Mouse (Mus musculus) left cerebral cortex, postnatal 25 days (tissue): ENCODE data around the gene Actr10. TPM values are rescaled to one million over a fixed set of nuclear protein-coding genes. Genes with fewer than 3 reads are reported as not detected.

ENCODE experiments used
- DNase-seq, 2 experiments: peaks; one replicate each; pipeline ENCODE4 v3.0.0; 2022; ENCODE audit warnings: low spot score in 2 of 2, mixed read lengths in 1 of 2
- intact Hi-C: fragments of 180-260 bp; cut with DNase I; formaldehyde crosslinking; loops from one replicate; pipeline ENCODE4 v1.15.1; 2025
- total RNA-seq, 2 experiments: library from RNA; stranded (reverse); gene quantifications; 2 replicates each; pipeline ENCODE4 v1.2.3; 2021

The Actr10 gene
- total RNA-seq = 100 to 1,000 TPM; 171 to 190 TPM

DNA sequence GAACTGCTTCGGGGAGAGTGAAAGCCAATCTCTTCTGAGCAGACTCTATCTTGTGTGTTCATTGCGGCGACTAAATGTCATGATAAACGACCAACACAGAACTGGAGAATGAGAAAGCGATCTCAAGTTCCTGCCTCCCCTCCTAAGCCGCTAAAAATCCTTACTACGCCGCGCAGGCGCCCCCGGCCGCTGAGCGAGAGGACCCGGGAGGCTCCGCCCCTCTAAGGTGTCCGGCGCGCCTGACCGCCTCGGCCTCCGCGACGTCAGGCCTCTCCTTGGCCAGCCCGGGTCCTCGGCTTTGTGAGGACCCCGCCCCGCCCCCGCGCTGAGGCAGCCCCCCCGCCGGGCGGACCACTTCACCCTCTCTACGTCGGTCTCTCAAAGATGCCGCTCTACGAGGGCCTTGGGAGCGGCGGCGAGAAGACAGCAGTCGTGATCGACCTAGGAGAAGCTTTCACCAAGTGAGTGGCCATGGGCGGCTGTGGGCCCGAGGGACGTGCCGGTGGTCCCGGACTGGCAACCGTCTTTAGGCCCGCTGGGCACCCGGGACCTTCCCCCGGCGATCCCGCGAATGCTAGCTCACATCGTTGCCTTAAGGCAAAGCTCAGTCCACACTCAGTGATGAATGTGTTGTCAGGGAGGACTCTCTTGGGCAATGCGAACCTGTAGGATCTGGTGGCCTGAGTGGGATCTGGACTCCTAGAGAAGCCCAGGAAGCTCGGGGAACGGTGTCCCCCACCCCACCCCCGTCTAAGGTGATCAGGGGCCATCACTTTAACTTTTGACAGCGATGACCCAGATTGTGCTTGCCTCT is at the start of gene Actr10:
TSS of gene Actr10 (plus strand) at position 287 of the 814 bp plus-strand sequence.
- peak; percentile 93 to 94 for DNase-seq
- intact Hi-C loops = no loop called here

DNA sequence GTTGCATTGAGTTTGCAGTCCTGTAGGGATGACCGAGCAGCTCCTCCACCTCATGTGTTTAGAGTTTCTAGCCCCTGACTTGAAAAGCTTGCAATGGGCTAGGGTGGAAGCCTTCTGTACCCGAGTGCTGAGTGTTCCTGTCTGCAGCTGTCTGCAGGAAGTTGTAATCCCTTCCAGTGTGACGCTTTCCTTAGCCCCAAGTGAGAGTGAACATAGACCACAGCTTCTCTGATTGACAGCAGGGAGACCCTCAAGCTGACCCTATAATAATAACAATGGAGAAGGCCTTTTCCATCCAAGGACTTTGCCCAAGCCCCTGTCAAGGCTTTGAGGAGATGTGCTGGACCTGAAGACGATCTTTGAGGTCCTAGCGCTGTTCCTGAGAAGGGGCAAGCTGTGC is 47.3 kb upstream of the Actr10 start:
- DNase-seq = no peak
- intact Hi-C loops = no loop called here

DNA sequence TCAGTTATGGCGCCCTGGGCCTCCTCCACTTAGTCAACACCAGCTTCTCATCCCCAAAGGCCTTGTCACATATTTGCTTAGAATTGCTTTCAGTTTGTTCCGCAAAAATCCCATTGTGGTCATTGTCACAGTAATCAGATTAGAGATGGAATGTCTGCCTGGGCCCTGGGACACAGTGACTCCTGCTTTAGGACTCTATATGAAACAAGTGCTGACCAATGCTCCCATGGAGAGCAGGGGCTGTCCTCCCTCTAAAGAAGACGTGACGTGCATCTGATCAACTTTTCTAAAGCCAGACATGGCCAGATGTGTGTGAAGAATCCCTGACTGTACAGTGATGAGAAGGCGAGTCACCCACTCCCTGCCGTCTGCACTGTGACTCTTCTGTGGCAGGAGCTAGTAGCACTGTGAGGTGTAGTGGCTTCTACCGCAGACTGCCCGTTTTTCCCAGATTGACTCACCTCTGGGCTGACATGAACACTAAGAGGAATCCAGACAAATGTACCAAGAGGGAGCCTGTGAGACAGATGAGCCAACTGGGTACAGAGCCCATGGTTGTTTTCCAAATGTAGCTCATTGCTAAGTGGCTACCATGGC is 46.7 kb upstream of the Actr10 start:
- DNase-seq = no peak
- intact Hi-C loops = no loop called here

DNA sequence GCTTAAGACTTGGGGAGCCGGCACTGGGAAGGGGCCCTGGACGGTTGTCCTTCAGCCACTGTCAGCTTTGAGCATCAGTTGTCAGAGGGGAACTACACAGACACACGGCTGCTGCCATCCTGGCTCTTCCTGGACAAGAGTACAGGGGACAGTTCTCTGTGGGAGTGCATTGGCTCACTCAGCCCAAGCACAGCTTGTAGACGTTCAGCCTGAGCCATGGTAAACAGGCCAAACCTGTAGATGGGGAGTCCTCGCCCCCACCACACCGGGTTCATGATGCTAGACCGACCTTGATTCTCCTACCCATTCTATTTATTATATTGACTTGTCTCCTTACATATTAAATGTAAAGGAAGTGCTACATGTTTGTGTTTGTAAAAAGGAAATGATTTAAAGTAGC is 42.4 kb upstream of the Actr10 start:
- intact Hi-C loops = no loop called here
- no peak for DNase-seq

DNA sequence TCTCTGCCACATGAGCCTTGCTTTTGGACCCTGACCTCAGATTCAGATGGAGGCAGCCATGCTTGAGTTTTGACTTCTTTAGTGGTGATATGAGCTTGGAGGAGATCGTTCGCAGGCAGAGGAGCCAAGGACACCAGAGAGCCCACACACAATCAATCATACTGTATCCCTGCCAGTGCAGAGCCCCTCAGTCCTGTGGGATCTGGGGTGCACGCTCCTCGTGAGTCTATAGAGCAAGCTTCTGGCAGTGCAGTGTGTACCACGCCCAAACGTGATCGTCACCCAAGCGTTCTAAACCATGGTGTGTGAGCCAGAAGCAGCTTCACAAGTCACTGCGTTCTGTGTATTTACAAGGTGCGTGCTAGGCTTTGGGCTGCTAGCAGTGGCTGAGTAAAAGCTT is 41.6 kb upstream of the Actr10 start:
- no peak for DNase-seq
- intact Hi-C loops = no loop called here

DNA sequence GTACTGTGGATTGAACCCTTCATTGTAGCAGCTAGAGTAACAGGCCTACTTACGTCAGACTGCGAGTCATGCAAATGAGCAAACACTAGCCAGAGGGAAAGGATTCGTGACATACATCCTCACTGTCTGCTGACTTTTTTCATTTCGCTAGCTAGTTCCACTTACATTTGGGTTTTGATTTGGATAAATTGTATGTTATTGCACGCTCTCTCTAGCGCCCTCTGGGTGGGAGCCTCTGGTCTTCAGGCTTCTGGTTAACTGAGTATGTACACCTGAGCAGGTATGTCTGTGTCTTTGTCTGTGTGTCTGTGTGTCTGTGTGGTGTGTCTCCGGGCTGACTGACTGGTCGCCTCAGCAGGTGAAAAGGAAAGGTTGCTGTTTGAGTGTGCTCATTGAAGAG is 40.2 kb upstream of the Actr10 start:
- intact Hi-C loops = no loop called here
- DNase-seq = no peak

DNA sequence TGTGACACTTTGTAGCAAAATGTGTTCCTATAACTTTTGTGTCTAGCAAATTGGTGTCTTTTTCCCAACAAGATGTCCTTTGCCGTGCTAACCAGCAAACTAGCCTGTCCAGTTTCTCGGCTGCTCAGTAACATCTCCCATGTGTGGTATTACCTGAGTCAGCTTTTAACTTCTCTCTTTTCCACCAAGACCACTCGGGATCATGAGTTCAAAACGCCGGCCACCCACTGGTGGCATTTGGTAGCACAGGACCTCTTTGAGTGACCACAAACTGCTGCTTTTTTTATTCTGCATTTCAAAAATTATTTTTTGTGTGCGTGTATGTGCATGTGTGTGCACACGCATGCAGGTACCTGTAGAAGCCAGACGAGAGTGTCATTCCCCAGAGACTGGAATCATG is 39.2 kb upstream of the Actr10 start:
- no peak for DNase-seq
- intact Hi-C loops = no loop called here

DNA sequence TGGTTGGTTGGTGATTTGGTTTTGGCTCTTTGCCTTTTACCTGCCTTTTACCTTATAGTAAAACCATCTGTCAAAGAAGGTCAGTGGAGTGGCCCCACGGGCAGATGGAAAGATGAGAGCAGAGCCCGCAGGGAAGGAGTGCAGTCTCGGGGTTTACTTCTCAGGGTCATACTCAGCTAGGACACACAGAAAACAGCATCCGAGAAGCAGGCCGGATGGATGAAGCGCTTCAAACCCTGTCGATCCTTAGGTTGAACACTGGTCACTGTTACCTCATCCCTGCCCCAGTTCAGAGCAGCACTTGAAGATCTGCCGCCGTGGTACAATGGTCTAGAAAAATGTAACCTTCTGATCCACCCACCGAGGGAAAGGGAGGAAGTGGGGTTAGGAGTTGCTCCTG is 33.2 kb upstream of the Actr10 start:
- no peak for DNase-seq
- intact Hi-C loops = no loop called here

DNA sequence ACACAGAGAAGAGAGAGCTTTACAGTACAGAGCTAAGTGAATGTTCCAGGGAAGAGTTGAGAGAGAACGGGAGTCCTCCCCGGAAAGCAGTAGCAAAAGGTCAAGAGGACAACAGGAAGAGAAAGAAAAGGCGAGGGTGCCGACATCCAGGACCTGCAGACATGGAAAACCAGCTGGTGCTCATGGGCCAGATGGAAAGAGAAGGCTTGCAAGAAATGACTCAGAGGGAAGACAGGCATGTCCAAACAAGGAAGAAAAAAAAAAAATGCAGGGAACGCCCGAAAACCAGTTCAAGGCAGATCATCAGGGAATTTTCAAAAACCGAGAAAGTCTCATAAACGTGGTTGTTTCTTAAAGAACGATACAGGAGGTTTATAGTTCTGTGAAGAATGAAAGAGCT is 30.8 kb upstream of the Actr10 start:
- DNase-seq = peak in 1 of 2 experiments; percentile 55
- intact Hi-C loops = no loop called here

DNA sequence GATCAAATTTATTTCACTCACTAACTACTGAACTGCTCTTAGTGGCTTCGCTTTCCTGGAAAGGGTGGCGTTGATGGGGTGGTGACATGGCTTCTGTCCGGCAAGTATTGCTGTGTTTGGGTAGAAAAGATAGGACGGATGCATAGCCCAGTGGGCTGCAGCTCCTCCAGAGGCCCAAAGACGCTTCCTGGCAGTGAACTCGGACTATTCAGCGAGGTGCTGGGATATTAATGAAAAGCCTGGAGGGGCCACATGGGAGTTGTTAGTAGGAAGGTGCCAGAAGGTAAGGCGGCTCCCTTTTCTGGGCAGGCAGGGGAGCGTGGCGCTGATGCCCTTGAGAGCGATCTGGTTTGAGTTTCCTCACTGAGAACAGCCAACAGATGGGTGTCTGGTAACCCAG is 30.0 kb upstream of the Actr10 start:
- no peak for DNase-seq
- intact Hi-C loops = loop anchor here (2.0 kb wide), 1 partner anchor 83 kb away; the partner anchor contains the start of gene Frmd6

DNA sequence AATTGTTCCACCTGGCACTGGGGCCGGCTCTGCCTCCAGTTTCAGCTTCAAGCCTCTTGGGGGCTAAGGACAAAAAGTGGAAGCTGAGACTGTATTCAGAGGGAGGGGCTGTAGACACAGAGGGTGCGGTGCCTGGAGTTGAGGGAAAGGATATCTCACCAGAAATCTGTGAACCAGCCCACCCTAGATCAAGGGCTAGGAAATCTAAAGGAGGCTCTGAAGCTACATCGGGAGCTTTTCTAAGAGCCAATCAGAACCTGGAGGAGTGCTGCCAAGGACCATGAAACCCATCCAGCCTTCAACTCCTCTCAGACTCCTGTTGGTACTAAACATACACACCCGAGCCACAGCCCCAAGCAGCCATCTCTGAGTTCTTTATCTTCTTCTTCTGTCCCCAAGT is 29.6 kb upstream of the Actr10 start:
- intact Hi-C loops = loop anchor here (2.0 kb wide), 1 partner anchor 83 kb away; the partner anchor contains the start of gene Frmd6
- no peak for DNase-seq

DNA sequence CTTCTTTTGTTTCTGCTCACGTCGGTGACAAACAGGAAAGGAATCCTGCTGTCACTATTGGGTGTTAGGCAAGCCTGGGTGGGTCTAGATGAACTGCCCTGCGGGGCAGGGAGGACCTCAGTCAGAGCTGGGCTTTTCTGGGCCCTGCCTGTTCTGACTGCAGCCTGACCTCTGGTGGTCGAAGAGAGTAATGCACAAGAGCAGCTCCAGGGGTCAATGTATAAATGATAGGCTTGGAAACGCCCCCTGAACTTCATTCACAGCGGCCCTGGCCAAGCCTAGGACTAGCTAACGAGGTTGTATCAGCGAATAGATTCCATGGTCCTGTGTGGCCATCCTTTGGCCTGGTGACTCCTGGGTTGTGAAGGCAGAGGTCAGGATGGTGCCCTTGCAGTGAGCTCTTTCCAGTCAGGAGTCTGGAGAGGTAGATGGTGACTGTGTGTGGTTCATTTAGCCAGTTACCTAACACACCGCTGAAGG is 27.4 kb upstream of the Actr10 start:
- intact Hi-C loops = loop anchor here (1.0 to 10.0 kb wide), 4 partner anchors 213 to 675 kb away; partner anchors contain the start of gene Pygl

DNA sequence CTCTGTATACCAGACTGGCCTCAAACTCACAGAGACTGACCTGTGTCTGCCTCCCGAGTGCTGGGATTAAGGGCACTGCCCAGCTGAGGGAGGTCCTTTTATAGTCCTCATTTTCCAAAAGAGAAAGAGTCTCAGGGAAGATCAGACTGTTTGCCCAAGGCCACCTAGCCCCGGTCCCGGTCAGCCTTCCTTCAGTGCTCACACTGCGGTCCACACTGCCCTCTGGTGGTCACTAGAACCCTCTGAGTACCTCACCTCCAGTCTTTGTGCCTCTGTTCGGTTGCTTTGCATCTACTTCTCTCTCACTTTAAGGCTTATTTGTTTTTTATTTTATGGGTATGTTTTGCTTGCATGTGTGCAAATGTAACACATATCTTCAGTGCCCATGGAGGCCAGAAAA is 26.6 kb upstream of the Actr10 start:
- peak; percentile 78 to 81 for DNase-seq
- intact Hi-C loops = loop anchor here (5.0 to 10.0 kb wide), 3 partner anchors 214 to 676 kb away; partner anchors contain the start of gene Pygl

More for the DNA sequence above, 27.4 kb upstream of the Actr10 start:
- DNase-seq = peak; percentile 71 to 76

DNA sequence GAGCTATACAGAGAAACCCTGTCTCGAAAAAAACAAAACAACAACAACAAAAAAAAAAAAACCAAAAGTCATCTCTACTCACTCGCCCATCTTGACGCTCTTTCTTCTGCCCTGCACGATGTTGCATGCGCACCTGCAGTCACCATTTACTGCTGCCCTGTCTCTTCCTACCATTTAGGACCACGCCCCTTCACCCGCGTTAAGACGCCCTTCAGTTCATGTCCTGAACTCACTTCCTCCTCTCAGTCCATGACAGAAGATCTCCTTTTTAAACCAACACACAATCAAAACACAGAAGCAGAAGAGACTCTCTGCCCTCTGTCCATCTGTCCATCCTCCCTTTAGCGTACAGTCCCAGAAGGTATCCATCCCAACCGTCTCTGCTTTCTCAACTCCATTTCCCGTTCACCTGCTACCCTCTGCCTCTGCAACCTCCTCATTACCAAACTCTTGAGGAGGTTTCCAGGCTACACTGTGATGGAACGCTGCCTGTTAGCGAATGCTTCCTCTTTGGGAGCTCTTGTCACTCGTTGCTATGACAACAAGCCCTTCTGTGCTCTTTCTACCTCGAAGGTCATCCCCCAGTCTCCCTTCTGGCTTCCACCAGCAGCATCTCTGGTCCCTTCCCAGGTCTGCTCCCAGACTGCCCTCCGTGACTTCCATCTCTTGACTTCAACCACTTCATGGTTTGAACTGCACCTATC is 25.8 kb upstream of the Actr10 start:
- intact Hi-C loops = loop anchor here (5.0 to 10.0 kb wide), 3 partner anchors 215 to 677 kb away; partner anchors contain the start of gene Pygl
- DNase-seq = no peak

DNA sequence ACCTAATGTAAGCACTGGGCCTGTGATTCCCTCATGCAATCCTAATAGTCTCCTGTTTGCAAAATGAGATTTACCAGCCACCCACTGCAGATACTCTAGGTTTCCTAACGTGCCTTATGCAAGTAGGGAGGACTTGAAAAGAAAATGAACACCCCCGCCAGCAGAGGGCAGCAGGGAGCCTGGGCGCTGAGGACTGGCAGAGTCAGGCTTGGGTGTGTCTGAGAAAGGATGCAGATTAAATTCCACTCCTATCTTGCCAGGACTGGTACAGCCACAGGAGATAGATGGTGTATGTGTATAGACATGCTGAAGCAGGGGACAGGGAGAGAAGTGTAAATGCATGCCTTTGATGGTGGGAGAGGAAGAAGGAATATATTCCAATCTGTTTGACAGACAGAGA is 24.2 kb upstream of the Actr10 start:
- DNase-seq = peak; percentile 53 to 62
- intact Hi-C loops = loop anchor here (5.0 to 10.0 kb wide), 3 partner anchors 216 to 679 kb away; partner anchors contain the start of gene Pygl

DNA sequence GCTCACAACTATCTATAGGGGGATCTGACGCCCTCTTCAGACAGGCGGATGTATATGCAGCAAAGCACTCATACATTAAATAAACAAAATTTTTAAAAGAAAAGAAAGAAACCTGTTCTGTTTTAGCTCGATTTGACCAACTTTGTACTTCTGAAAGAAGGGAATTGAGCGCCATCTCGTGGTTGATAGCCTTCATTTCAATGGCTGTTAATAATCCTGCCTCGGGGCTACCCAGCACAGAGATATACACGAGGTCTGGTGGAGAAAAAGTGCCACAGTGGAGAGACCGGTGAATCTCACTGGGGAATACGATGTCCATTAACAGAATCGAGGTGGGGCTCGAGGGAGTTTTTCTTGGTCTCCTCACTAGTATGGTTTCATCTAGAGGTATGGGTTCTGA is 23.3 kb upstream of the Actr10 start:
- intact Hi-C loops = loop anchor here (5.0 to 10.0 kb wide), 3 partner anchors 217 to 680 kb away; partner anchors contain the start of gene Pygl
- peak in 1 of 2 experiments; percentile 62 for DNase-seq

DNA sequence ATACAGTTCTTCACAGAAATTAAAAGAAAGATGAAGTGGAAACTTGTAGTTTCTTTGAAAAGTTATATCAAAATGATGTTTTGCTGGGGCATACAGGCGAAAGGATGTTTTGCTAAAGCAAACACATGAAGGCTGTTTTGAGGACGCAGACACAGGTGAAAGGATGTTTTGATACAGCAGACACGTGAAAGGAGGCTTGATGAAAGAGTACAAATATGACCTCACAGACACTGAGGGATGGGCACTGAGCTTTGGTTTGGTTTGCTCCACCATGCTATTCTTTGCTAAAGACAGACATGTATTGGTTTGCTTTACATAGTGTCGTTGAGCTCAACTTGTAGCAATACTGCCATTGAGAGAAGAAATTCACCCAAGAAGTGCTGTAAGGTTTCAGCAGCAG is 7.9 kb upstream of the Actr10 start:
- intact Hi-C loops = no loop called here
- DNase-seq = no peak

DNA sequence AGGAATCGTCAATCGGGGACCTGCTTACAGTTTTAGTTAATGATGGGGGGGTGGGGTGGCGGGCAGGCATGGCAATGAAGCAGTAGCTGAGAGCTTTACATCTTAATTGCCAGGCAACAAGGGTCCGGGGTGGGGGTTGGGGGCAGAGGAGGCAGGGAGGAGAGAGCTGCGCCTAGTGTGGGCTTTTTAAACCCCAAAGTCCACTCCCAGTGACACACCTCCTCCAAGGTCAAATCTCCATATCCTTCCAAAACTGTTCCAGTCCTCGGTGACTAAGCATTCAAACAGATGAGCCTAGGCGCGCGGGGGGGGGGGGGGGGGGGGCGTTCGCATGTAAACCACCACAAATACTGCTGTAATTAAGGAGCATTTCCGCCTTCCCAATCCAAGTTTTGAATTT is 507 bp upstream of the Actr10 start:
- intact Hi-C loops = no loop called here
- DNase-seq = peak in 1 of 2 experiments; percentile 21

DNA sequence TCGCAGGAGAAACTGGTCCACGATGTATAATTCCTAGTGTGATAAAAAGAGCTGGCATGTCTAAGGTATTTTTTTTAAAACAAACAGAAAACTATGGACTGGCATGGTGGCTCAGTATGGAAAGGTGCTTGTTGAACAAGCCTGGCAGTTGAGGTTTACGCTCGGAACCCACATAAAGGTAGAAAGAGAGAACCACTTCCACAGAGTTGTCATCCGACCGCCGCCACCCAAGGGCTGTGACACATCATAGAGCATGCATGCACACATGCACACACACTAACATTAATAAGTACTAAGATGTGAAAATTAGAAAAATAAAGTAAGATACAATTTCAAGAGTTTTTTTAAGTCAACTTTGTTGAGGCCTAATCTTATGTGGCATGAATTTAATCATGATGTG is 3.1 kb downstream of the Actr10 start:
- intact Hi-C loops = no loop called here
- DNase-seq = no peak

DNA sequence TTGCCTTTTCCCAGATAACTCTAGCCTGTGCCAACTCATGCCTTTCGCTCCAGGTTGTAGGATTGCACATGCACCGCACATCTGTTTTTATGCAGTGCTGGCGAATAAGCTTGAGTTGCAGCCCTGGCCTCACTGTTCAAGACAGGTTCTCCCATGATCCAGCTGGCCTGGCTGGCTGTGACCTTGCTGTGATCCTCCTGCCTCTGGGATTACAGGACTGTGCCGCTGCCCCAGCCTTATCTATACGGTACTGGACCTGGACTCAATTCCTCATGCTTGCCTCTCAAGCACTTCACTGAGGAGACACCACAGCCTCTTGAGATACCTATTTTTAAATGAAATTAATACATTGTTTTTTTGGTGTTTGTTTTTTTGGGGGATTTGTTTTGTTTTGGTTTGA is 6.5 kb downstream of the Actr10 start:
- intact Hi-C loops = no loop called here
- DNase-seq = no peak
